Mouse (Mus musculus) left cerebral cortex, postnatal 25 days (tissue): ENCODE measurements around the gene Cwc27. TPM values are rescaled to one million over a fixed set of nuclear protein-coding genes. Genes with fewer than 3 reads are reported as not detected.

Experiments used
- DNase-seq, 2 experiments: peaks; one replicate each; pipeline ENCODE4 v3.0.0; 2022; ENCODE audit warnings: low spot score in 2 of 2, mixed read lengths in 1 of 2
- intact Hi-C: fragments of 180-260 bp; cut with DNase I; formaldehyde crosslinking; loops from one replicate; pipeline ENCODE4 v1.15.1; 2025
- total RNA-seq, 2 experiments: library from RNA; stranded (reverse); gene quantifications; 2 replicates each; pipeline ENCODE4 v1.2.3; 2021

Gene Cwc27
- total RNA-seq, 2 experiments from 2014 or later, result 14.1 to 16.0 TPM

- intact Hi-C loops, result no loop called here
- DNase-seq, result no peak
These were observed 196.5 kb downstream of the Cwc27 start for GRCm38 (mm10) chr13:104620423-104620822.

GRCm38 (mm10) chr13:104619503-104620288 lies 197.2 kb downstream of the Cwc27 start:
- DNase-seq, result peak; percentile 25 to 89
- intact Hi-C loops, result no loop called here

GRCm38 (mm10) chr13:104617201-104617600 lies 199.7 kb downstream of the Cwc27 start:
- DNase-seq, result no peak
- intact Hi-C loops, result no loop called here

- intact Hi-C loops, result no loop called here
- no peak for DNase-seq
These were observed 200.7 kb downstream of the Cwc27 start for GRCm38 (mm10) chr13:104615999-104616810.

- no peak for DNase-seq
- intact Hi-C loops, result no loop called here
These were observed 201.8 kb downstream of the Cwc27 start for GRCm38 (mm10) chr13:104615111-104615510.

GRCm38 (mm10) chr13:104611296-104611695 lies 205.6 kb downstream of the Cwc27 start:
- DNase-seq, result no peak
- intact Hi-C loops, result no loop called here

GRCm38 (mm10) chr13:104610210-104611111 lies 206.5 kb downstream of the Cwc27 start:
- intact Hi-C loops, result no loop called here

GRCm38 (mm10) chr13:104608516-104608915 lies 208.4 kb downstream of the Cwc27 start:
- intact Hi-C loops, result no loop called here
- no peak for DNase-seq

More at GRCm38 (mm10) chr13:104610210-104611111, 206.5 kb downstream of the Cwc27 start:
- DNase-seq, result no peak

GRCm38 (mm10) chr13:104606786-104607580 lies 210.0 kb downstream of the Cwc27 start:
- intact Hi-C loops, result no loop called here
- DNase-seq, result no peak

- intact Hi-C loops, result no loop called here
- DNase-seq, result no peak
These were observed 211.8 kb downstream of the Cwc27 start for GRCm38 (mm10) chr13:104605111-104605510.

- DNase-seq, result no peak
- intact Hi-C loops, result no loop called here
These were observed 214.7 kb downstream of the Cwc27 start for GRCm38 (mm10) chr13:104602197-104602596.

GRCm38 (mm10) chr13:104601783-104602182 lies 215.2 kb downstream of the Cwc27 start:
- intact Hi-C loops, result no loop called here
- DNase-seq, result no peak

GRCm38 (mm10) chr13:104596199-104596598 lies 220.7 kb downstream of the Cwc27 start:
- intact Hi-C loops, result no loop called here
- no peak for DNase-seq

GRCm38 (mm10) chr13:104594820-104595351 lies 222.1 kb downstream of the Cwc27 start:
- no peak for DNase-seq
- intact Hi-C loops, result no loop called here

GRCm38 (mm10) chr13:104590931-104591330 lies 226.0 kb downstream of the Cwc27 start:
- intact Hi-C loops, result no loop called here
- no peak for DNase-seq

- intact Hi-C loops, result no loop called here
- DNase-seq, result peak; percentile 8 to 21
These were observed 226.8 kb downstream of the Cwc27 start for GRCm38 (mm10) chr13:104590097-104590607.

- no peak for DNase-seq
- intact Hi-C loops, result no loop called here
These were observed 228.6 kb downstream of the Cwc27 start for GRCm38 (mm10) chr13:104588383-104588782.
